Mouse (Mus musculus) neutrophil, adult 5-6 weeks (primary cell): Measurements from ENCODE around the gene Zmym3. TPM values are rescaled to one million over a fixed set of nuclear protein-coding genes. Genes with fewer than 3 reads are reported as not detected.
"Not testable (repeated sequence)": the region's sequence is repeated elsewhere in the genome, so short reads cannot be mapped to it uniquely, and the experiment has no call there.

Experiments
- ATAC-seq: fragments of 151-379, 151-347 bp; 2 replicates; pipeline ENCODE4 v1.8.0; 2017; ENCODE audit warnings: mild to moderate bottlenecking, moderate TSS enrichment; ENCODE audit not compliant: insufficient number of reproducible peaks, poor library complexity, low FRiP score, severe bottlenecking; ENCODE audit errors: extremely low read depth
- total RNA-seq: library from RNA; stranded (forward); fragments of 200-1000 nt; gene quantifications from 2 replicates; pipeline ENCODE4 v1.2.3, GENCODE M21; 2017

Zmym3 gene
- total RNA-seq, 1 experiment from 2014 or later = 26.3 TPM

DNA sequence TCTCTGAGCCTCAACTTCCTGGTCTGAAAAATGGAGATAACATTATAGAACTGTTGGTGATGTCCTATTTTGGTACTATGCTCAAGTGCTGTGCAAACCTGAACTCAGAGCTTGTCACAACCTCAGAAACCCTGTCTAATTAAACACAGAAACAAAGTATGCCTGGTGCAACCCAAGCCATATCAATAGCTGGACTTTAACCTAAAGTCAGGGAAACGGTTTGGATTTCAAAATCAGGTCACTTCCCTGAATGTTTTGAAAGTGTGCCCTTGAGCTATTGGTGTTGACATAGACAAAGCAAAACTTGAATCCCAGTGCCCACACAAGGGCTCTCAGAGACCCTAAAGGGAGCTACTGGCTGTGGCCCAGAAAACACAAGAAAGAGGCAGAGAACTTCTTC, 40.9 kb downstream of the Zmym3 start:
- ATAC-seq = no peak

GRCm38 (mm10) chrX:101377076-101377475, 43.6 kb downstream of the Zmym3 start:
- ATAC-seq = no peak

GRCm38 (mm10) chrX:101376190-101376968, 44.3 kb downstream of the Zmym3 start, which contains the start of gene Gjb1:
TSS of gene Gjb1 (plus strand) at chrX:101376378.
- no peak for ATAC-seq

- ATAC-seq = no peak
Measured at GRCm38 (mm10) chrX:101372946-101373345, 47.7 kb downstream of the Zmym3 start.

DNA sequence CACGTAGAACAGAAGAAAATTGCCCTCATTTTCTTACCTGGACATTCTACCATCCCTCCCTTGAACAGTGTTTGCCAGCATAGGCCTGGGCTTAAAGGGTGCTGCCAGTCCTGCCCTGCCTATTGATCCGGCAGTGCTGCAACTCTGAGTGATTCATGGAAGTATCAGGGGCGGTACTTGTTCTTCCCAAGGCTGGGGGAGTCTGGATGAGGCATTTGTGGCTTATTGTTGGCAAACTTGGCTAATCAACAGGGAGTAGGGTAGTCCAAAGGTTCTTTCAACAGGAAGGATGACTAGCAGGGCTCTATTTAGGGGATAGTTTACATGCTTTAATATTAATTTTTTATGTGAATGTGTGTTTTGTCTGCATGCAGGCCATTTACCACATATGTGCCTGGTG, 50.1 kb downstream of the Zmym3 start:
- ATAC-seq = no peak

DNA sequence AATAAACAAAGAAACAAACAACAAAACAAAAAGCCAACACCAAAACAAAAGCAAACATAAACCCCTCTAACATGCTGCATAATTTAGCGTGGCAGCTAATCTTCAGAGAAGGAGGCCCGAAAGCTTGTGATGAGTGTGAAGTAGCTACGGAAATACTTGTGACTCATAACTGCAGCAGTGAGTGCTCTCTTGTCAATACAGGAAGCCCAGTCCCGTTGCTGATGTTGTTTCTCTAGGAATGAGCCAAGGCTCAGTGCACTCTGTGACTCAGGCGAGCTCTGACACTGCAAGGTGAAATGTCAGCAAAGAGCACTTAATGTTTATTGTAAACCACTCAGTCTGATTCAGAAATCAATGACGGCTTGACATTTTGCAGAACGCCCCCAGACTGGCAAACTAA, 51.6 kb downstream of the Zmym3 start:
- ATAC-seq = no peak

DNA sequence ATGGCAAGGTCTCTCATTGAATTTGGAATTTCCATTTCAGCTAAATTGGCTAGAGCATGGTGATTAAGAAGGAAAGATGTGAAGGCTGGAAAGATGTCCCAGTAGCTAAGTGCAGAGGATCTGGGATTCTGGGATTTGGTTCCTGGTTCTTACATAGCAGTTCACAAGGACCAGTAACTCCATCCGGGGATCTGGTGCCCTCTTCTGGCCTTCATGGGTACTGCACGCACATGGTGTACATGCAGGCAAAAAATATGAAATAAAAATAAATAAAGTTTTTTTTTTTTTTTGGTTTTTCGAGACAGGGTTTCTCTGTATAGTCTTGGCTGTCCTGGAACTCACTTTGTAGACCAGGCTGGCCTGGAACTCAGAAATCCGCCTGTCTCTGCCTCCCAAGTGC, 61.7 kb downstream of the Zmym3 start:
- not testable (repeated sequence) for ATAC-seq

Other genes with a start within 250 kb of the Zmym3 start
- gene Snx12, start 198.3 kb downstream of the Zmym3 start, total RNA-seq = 21.5 and 30.0 TPM in 2 replicates
- gene Foxo4, start 166.3 kb downstream of the Zmym3 start, total RNA-seq = 28.5 and 28.7 TPM in 2 replicates
- gene Gm614, start 156.9 kb downstream of the Zmym3 start, total RNA-seq = 20.3 and 21.4 TPM in 2 replicates
- gene Il2rg, start 152.6 kb downstream of the Zmym3 start, total RNA-seq = 229 and 259 TPM in 2 replicates
- gene Gm20489, start 151.8 kb downstream of the Zmym3 start, total RNA-seq = not detected in 2 replicates
- 91.4 and 117 TPM in 2 replicates for gene Med12, start 146.8 kb downstream of the Zmym3 start, total RNA-seq
- gene Nlgn3, start 121.7 kb downstream of the Zmym3 start, total RNA-seq = not detected in 2 replicates
- not detected in 2 replicates for gene Gjb1, start 44.5 kb downstream of the Zmym3 start, total RNA-seq
- gene Nono, start 8.5 kb upstream of the Zmym3 start, total RNA-seq = 305 and 325 TPM in 2 replicates
- gene Itgb1bp2, start 28.2 kb upstream of the Zmym3 start, total RNA-seq = 3.3 and 8.8 TPM in 2 replicates
- gene Taf1, start 111.9 kb upstream of the Zmym3 start, total RNA-seq = 70.5 and 76.2 TPM in 2 replicates
- 335 and 336 TPM in 2 replicates for gene Ogt, start 219.2 kb upstream of the Zmym3 start, total RNA-seq